Mouse (Mus musculus) lung, embryonic 15.5 days (tissue): Measurements from ENCODE around the gene Mark4. TPM values are rescaled to one million over a fixed set of nuclear protein-coding genes. Genes with fewer than 3 reads are reported as not detected.

Experiments
- ATAC-seq: fragments of 200-750 bp; cut with Nextera tagmentation; 2 replicates; pipeline ENCODE4 v1.8.0; 2017; ENCODE audit warnings: moderate number of reproducible peaks, borderline replicate concordance; ENCODE audit not compliant: low FRiP score, low TSS enrichment; ENCODE audit errors: extremely low read depth
- H3K27ac ChIP-seq: fragments of 300-500 bp; sonication (generic); 2 replicates; pipeline ENCODE4 v1.5.1; 2015; ENCODE audit warnings: moderate library complexity, mild to moderate bottlenecking, inconsistent platforms
- H3K27me3 ChIP-seq: fragments of 300-500 bp; sonication (generic); 2 replicates; pipeline ENCODE4 v1.6.1; 2015; ENCODE audit warnings: inconsistent platforms
- H3K36me3 ChIP-seq: fragments of 300-500 bp; sonication (generic); 2 replicates; pipeline ENCODE4 v1.6.1; 2015; ENCODE audit warnings: inconsistent platforms
- H3K4me1 ChIP-seq: fragments of 300-500 bp; sonication (generic); 2 replicates; pipeline ENCODE4 v1.6.1; 2015; ENCODE audit warnings: inconsistent platforms
- H3K4me2 ChIP-seq: fragments of 300-500 bp; sonication (generic); 2 replicates; pipeline ENCODE4 v1.6.1; 2015; ENCODE audit warnings: inconsistent platforms, mild to moderate bottlenecking, moderate library complexity
- H3K4me3 ChIP-seq: fragments of 300-500 bp; sonication (generic); 2 replicates; pipeline ENCODE4 v1.5.1; 2015; ENCODE audit warnings: mild to moderate bottlenecking, inconsistent platforms
- H3K9ac ChIP-seq: fragments of 300-500 bp; sonication (generic); 2 replicates; pipeline ENCODE4 v1.6.1; 2015; ENCODE audit warnings: inconsistent platforms
- H3K9me3 ChIP-seq: fragments of 300-500 bp; sonication (generic); 2 replicates; pipeline ENCODE4 v1.6.1; 2016; ENCODE audit warnings: inconsistent platforms
- WGBS: fragments of 180-500 bp; shearing (Covaris S2); methylation state at CpG from one replicate; pipeline ENCODE4 v1.1.7; 2015; 5-methylcytosine and 5-hydroxymethylcytosine counted together
- polyA plus RNA-seq: library from polyadenylated mRNA; unstranded; fragments of >200 nt; fragmentation: Nextera tagmentation; extraction: Ambion mirVana; gene quantifications from 2 replicates; pipeline ENCODE4 v1.2.1, GENCODE M21; 2015

Mark4 gene
- polyA plus RNA-seq, 1 experiment from 2014 or later: 7.9 TPM

GRCm38 (mm10) chr7:19494751-19495474, 36.3 kb upstream of the Mark4 start:
- no peak overlapping the region for H3K9ac ChIP-seq
- H3K4me2 ChIP-seq: no peak overlapping the region
- peaks cover 22% of the 10 kb centered on the region for H3K4me1 ChIP-seq
- 72% methylated on average over 23 of the region's 25 CpGs for WGBS
- ATAC-seq: no peak
- H3K27me3 ChIP-seq: peaks cover 32% of the 10 kb centered on the region
- H3K4me3 ChIP-seq: no peak overlapping the region
- H3K36me3 ChIP-seq: no peaks in the 10 kb centered on the region
- H3K9me3 ChIP-seq: no peaks in the 10 kb centered on the region
- no peak overlapping the region for H3K27ac ChIP-seq

GRCm38 (mm10) chr7:19491731-19492130, 33.1 kb upstream of the Mark4 start:
- Histone ChIP-seq H3K9me3 (no peaks in the 10 kb centered on the region), H3K9ac (0 out of 2 replicates have a peak overlapping the region, but pooled peaks have one; percentile 41), H3K4me1 (peaks cover 27% of the 10 kb centered on the region), H3K4me3 (peak overlapping the region; percentile 21), H3K4me2 (peak overlapping the region; percentile 55), H3K27me3 (peaks cover 55% of the 10 kb centered on the region), H3K36me3 (no peaks in the 10 kb centered on the region), H3K27ac (peak overlapping the region; percentile 49; the same call in 1 of the 2 replicates)
- under 1% methylated on average over 26 of the region's 26 CpGs for WGBS
- ATAC-seq: peak; percentile 46; the same call in 1 of the 2 replicates

GRCm38 (mm10) chr7:19489525-19489924, 30.9 kb upstream of the Mark4 start:
- no peak for ATAC-seq
- H3K9ac ChIP-seq: no peak overlapping the region
- WGBS: 20% methylated on average over 31 of the region's 31 CpGs

GRCm38 (mm10) chr7:19486549-19486948, 27.9 kb upstream of the Mark4 start:
- WGBS: 83% methylated on average over 7 of the region's 7 CpGs

More at GRCm38 (mm10) chr7:19489525-19489924, 30.9 kb upstream of the Mark4 start:
- peaks cover 55% of the 10 kb centered on the region for H3K27me3 ChIP-seq
- peaks cover 13% of the 10 kb centered on the region for H3K4me1 ChIP-seq
- H3K9me3 ChIP-seq: no peaks in the 10 kb centered on the region
- H3K36me3 ChIP-seq: no peaks in the 10 kb centered on the region
- H3K27ac ChIP-seq: no peak overlapping the region
- peak overlapping the region; percentile 36 for H3K4me2 ChIP-seq
- 0 out of 2 replicates have a peak overlapping the region, but pooled peaks have one; percentile 9 for H3K4me3 ChIP-seq

GRCm38 (mm10) chr7:19485488-19485887, 26.9 kb upstream of the Mark4 start:
- Histone ChIP-seq H3K9me3 (no peaks in the 10 kb centered on the region), H3K27me3 (peaks cover 33% of the 10 kb centered on the region), H3K4me1 (peaks cover 5% of the 10 kb centered on the region; the same call in 1 of the 2 replicates), H3K4me3 (no peak overlapping the region), H3K27ac (no peak overlapping the region), H3K9ac (no peak overlapping the region), H3K4me2 (no peak overlapping the region), H3K36me3 (no peaks in the 10 kb centered on the region)
- no peak for ATAC-seq
- WGBS: 88% methylated on average over 1 of the region's 1 CpGs

More at GRCm38 (mm10) chr7:19486549-19486948, 27.9 kb upstream of the Mark4 start:
- no peak for ATAC-seq
- H3K4me1 ChIP-seq: peaks cover 8% of the 10 kb centered on the region
- H3K4me3 ChIP-seq: no peak overlapping the region
- H3K9me3 ChIP-seq: no peaks in the 10 kb centered on the region
- H3K27ac ChIP-seq: no peak overlapping the region
- no peaks in the 10 kb centered on the region for H3K36me3 ChIP-seq
- no peak overlapping the region for H3K9ac ChIP-seq
- H3K27me3 ChIP-seq: peaks cover 44% of the 10 kb centered on the region
- no peak overlapping the region for H3K4me2 ChIP-seq

- no peak overlapping the region for H3K9ac ChIP-seq
- H3K4me2 ChIP-seq: no peak overlapping the region
- 77% methylated on average over 8 of the region's 8 CpGs for WGBS
- no peak for ATAC-seq
- H3K36me3 ChIP-seq: no peaks in the 10 kb centered on the region
- H3K27me3 ChIP-seq: peaks cover 11% of the 10 kb centered on the region
- no peak overlapping the region for H3K4me3 ChIP-seq
- no peak overlapping the region for H3K27ac ChIP-seq
- H3K4me1 ChIP-seq: peaks cover under 1% of the 10 kb centered on the region
- no peaks in the 10 kb centered on the region for H3K9me3 ChIP-seq
Observed at GRCm38 (mm10) chr7:19483281-19483680, 24.7 kb upstream of the Mark4 start.

GRCm38 (mm10) chr7:19477624-19478384, 19.2 kb upstream of the Mark4 start:
- no peak overlapping the region for H3K4me3 ChIP-seq
- no peaks in the 10 kb centered on the region for H3K36me3 ChIP-seq
- whole genome bisulfite sequencing: 19% methylated on average over 14 of the region's 14 CpGs
- H3K9ac ChIP-seq: no peak overlapping the region
- ATAC-seq: no peak
- peak overlapping the region; percentile 50; the same call in 1 of the 2 replicates for H3K27ac ChIP-seq
- H3K4me2 ChIP-seq: no peak overlapping the region
- H3K4me1 ChIP-seq: peaks cover 18% of the 10 kb centered on the region
- H3K9me3 ChIP-seq: no peaks in the 10 kb centered on the region
- H3K27me3 ChIP-seq: peaks cover 38% of the 10 kb centered on the region

GRCm38 (mm10) chr7:19477084-19477483, 18.5 kb upstream of the Mark4 start:
- WGBS: 53% methylated on average over 2 of the region's 2 CpGs
- Histone ChIP-seq H3K4me1 (peaks cover 18% of the 10 kb centered on the region), H3K27me3 (peaks cover 45% of the 10 kb centered on the region), H3K4me3 (no peak overlapping the region), H3K36me3 (no peaks in the 10 kb centered on the region), H3K4me2 (no peak overlapping the region), H3K9ac (no peak overlapping the region), H3K27ac (no peak overlapping the region), H3K9me3 (no peaks in the 10 kb centered on the region)
- ATAC-seq: no peak

GRCm38 (mm10) chr7:19473875-19474443, 15.3 kb upstream of the Mark4 start:
- Histone ChIP-seq H3K4me2 (peak overlapping the region; percentile 96), H3K9ac (peak overlapping the region; percentile 61), H3K4me3 (peak overlapping the region; percentile 59), H3K36me3 (no peaks in the 10 kb centered on the region), H3K9me3 (no peaks in the 10 kb centered on the region), H3K4me1 (peaks cover 21% of the 10 kb centered on the region), H3K27ac (peak overlapping the region; percentile 77), H3K27me3 (peaks cover 70% of the 10 kb centered on the region)
- peak; percentile 83 for ATAC-seq
- WGBS: 2% methylated on average over 71 of the region's 89 CpGs

- Histone ChIP-seq H3K27me3 (peaks cover 71% of the 10 kb centered on the region), H3K4me1 (peaks cover 13% of the 10 kb centered on the region), H3K27ac (0 out of 2 replicates have a peak overlapping the region, but pooled peaks have one; percentile 77), H3K4me3 (no peak overlapping the region), H3K36me3 (no peaks in the 10 kb centered on the region), H3K4me2 (no peak overlapping the region), H3K9me3 (no peaks in the 10 kb centered on the region), H3K9ac (no peak overlapping the region)
- no peak for ATAC-seq
- WGBS: 31% methylated on average over 4 of the region's 4 CpGs
Observed at GRCm38 (mm10) chr7:19472403-19472802, 13.8 kb upstream of the Mark4 start.

GRCm38 (mm10) chr7:19470308-19470707, 11.7 kb upstream of the Mark4 start:
- Histone ChIP-seq H3K27ac (no peak overlapping the region), H3K36me3 (no peaks in the 10 kb centered on the region), H3K4me3 (no peak overlapping the region), H3K4me1 (peaks cover 17% of the 10 kb centered on the region), H3K27me3 (peaks cover 66% of the 10 kb centered on the region), H3K9ac (no peak overlapping the region), H3K4me2 (no peak overlapping the region), H3K9me3 (no peaks in the 10 kb centered on the region)
- no peak for ATAC-seq
- WGBS: 14% methylated on average over 14 of the region's 14 CpGs
